Mouse (Mus musculus) spleen, embryonic (tissue): ENCODE measurements around the gene Slc39a7.
"Not testable (repeated sequence)": the region's sequence is repeated elsewhere in the genome, so short reads cannot be mapped to it uniquely, and the experiment has no call there.

Experiments used
- CTCF ChIA-PET: fragments of 350-600 bp; sonication (Branson Sonifier 250); formaldehyde crosslinking; loops from one replicate; lab custom pipeline; 2022; lab: Charles Lee

The Slc39a7 gene

DNA sequence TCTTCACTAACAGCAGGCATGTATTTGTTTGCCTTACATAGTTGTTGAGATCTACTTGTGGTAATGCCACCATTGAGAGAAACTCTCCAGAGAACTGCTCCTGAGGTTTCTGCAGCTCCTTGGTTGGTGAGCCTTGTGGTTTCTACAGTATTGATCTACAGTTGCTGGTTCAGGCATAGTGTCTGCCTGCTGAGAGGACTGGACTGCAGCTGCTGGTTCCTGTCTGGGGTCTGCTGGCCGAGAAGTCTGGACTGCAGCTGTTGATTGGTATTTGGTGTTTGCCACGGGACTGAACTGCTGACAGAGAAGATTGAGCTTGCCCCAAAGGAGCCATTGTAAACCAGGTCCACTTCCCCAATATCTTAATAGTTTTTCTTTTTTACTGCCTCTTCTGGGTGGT, 24.9 kb downstream of the Slc39a7 start:
- CTCF ChIA-PET = no interaction called here

DNA sequence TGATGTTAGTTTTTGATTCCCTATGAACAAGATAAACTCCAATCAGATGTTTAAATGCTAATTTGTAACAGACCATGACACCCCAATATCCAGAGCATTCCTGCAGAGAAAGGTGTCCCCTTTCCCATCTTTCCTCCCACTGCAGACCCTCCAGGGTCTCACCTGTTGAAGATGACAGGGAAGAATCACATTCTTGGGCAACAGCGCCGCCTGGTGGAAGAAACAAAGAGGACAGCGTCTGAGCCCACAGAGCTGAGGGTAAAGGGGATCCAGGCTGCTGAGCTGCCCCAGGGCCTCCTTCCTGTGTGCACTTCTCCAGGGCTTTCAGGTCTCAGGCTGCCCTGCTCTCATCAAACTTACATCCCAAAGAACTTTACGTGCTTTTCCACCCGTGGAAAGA, 28.1 kb downstream of the Slc39a7 start:
- CTCF ChIA-PET = no interaction called here

DNA sequence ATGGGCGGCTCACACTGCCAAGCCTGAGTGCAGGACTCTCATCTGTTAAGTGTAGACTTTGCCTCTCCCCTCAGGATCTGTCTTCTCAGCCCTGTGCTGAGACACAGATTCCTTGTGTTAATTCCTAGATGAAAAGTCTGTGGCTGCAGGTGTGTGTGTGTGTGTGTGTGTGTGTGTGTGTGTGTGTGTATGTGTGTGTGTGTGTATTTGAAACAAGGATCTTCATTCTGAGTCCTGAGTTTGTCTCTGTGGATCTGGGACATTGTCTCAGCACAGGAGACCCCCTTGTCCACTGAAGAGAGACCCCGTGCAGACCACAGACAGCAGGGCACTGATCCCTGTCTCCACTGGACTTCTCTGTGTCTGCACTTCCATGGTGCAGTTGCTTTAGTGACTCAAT, 30.7 kb downstream of the Slc39a7 start:
- CTCF ChIA-PET = not testable (repeated sequence)

DNA sequence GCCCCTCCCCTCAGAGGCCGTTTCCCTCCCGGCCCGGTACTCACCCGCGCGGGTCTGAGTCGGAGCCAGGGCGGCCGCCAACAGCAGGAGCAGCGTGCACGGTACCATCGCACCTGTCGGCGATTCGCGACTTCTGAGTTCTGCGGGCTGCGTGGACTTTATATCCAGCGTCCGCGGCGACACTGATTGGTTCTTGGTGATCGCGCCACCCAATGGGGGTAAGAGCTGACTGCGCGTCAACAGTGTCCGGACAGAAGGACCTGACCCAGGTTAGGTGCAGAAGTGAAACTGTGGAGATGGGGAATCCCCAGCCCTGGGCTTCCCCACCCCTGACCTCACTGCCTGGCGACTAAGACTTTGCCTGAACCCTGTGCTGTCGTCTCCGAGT, 31.3 kb downstream of the Slc39a7 start, which contains the start of gene H2-K1:
Gene H2-K1, minus strand, starts transcription at position 198 of the 388 bp plus-strand sequence.
- CTCF ChIA-PET = no interaction called here

DNA sequence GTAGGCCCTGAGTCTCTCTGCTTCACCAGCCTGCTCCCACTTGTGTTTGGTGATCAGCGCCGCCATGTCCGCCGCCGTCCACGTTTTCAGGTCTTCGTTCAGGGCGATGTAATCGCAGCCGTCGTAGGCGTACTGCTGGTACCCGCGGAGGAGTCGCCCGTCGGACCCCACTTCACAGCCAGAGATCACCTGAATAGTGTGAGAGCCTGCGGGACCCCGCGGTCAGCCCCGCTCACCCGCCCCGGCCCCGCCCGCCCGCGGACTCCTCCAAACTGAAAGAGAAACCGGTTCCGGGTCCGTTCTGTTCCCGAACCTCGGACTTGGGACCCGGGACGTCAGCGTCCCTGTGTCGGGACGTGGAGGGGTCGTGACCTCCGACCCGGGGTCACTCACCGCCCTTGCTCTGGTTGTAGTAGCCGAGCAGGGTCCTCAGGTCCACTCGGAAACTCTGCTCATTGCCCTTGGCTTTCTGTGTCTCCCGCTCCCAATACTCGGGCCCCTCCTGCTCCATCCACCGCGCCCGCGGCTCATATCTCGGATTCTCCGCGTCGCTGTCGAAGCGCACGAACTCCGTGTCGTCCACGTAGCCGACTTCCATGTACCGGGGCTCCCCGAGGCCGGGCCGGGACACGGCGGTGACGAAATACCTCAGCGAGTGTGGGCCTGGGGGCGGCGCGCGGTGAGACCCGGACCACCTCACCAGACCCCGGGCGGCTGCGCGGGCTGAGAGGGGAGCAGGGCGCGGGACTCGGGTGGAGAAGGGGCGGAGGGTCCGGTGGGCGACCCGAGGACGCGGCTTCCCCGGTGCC, 31.9 kb downstream of the Slc39a7 start:
- CTCF ChIA-PET = no interaction called here

DNA sequence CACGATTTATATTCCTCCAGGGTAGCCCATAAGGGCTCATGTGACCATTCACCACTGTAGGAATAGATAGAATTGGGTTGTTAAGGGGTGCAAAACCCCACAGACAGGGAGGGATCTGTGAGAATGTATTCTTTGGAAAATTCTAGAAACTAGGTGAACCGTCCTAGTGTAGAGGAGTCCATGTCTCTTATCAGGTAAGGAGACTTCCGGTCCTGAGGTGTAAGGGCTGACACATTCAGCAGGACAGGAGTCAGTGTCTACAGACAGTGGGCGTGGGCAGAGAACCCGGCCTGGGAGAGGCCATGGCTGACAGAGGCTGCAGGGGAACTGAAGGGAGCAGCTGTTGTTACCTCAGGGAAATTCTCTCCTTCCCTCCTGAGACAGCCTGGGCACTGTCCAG, 32.8 kb downstream of the Slc39a7 start:
- CTCF ChIA-PET = not testable (repeated sequence)

DNA sequence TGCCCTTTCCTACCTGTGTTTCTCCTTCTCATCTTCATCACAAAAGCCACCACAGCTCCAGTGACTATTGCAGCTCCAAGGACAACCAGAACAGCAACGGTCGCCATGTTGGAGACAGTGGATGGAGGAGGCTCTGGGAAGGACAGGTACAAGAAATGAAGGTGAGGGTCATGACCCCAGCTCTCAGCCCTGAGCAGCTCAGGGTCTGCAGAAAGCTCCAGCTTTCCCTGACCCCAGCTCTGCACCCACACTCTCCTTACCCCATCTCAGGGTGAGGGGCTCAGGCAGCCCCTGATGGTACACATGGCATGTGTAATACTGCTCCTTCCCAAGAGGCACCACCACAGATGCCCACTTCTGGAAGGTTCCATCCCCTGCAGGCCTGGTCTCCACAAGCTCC, 34.5 kb downstream of the Slc39a7 start:
- CTCF ChIA-PET = not testable (repeated sequence)

DNA sequence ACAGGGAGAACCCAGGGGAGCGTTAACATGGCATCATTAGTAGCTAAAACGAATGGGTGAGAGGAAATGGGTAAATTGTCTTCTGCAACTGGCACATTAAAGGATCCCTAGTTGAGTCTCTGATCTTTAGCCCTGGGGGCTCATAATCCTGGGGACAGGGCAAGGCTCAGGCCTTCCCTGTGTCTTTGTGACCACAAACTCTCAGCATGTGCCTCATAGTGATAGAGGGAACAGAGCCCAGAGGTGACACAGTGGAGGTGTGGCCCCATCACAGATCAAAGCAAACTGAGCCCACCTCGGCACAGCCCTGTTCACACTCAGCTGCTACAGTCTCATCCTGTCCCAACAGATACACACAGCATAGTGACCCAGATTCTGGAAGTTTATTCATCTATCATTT, 35.8 kb downstream of the Slc39a7 start:
- CTCF ChIA-PET = no interaction called here

DNA sequence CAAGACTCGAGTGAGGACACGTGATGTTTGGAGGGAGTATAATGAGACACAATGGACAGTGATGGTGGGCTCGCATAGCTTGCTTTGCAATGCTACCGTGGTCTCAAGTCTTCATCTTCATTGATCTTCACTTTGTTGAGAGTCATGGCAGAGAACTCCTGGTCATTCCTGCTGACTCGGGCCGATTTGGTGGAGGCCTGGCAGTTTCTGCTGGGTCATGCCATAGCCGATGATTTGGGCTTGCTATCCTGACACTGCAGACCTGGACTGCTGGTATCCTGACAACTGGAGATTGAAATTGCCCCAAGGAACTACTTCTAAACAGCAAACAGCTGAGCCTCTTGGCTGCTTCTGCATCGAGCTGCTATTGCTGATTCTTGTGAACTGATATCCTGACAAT, 36.5 kb downstream of the Slc39a7 start:
- CTCF ChIA-PET = no interaction called here

DNA sequence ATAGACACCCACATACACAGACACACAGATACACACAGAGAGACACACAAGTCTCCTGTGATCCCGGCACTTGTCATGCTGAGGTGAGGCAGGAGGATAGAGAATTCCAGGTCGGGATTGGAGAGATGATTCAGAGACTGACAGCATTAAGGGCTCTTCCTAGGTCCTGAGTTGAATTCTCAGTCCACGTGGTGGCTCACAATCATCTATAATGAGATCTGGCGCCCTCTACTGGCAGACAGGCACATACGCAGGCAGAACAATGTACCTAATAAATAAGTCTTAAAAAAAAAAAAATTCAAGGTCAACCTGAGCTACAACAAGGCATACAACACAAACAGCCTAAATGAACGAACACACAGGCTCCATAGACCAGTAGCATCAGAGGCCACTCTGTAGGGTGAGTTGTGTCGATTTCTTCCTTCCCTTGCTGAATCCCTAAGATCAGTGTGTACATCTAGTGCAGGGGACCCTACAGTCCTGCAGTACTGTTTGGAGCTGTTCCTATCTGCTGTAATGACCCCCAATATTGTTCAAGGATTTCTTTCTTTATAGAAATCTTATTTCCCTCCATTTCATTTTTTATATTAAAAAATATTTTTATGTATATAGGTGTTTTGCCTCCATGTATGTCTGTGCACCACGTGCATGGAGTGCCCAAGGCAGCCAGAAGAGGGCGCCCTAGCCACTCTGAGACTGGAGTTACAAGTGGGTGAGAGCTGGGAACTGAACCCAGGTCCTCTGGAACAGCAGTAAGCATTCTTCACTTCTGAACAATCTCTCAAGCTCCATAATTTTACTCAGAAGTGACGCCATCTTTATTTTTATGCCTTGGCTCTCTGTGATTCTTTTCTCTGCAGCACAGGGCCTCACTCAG, 39.5 kb downstream of the Slc39a7 start:
- CTCF ChIA-PET = interaction anchor here (0.6 to 0.8 kb wide), 2 partner anchors 10 to 223 kb away, joined by 4 read pairs; no protein-coding TSS in a partner anchor

DNA sequence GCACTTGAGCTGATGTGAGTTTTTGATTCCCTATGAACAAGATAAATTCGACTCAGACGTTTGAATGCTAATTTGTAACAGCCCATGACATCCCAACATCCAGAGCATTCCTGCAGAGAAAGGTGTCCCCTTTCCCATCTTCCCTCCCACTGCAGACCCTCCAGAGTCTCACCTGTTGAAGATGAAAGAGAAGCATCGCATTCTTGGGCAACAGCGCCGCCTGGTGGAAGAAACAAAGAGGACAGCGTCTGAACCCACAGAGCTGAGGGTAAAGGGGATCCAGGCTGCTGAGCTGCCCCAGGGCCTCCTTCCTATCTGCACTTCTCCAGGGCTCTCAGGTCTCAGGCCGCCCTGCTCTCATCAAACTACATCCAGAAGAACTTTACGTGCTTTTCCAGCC, 49.3 kb downstream of the Slc39a7 start:
- CTCF ChIA-PET = interaction anchor here (0.8 to 1.0 kb wide), 2 partner anchors 10 kb away, joined by 3 to 4 read pairs; no protein-coding TSS in a partner anchor

DNA sequence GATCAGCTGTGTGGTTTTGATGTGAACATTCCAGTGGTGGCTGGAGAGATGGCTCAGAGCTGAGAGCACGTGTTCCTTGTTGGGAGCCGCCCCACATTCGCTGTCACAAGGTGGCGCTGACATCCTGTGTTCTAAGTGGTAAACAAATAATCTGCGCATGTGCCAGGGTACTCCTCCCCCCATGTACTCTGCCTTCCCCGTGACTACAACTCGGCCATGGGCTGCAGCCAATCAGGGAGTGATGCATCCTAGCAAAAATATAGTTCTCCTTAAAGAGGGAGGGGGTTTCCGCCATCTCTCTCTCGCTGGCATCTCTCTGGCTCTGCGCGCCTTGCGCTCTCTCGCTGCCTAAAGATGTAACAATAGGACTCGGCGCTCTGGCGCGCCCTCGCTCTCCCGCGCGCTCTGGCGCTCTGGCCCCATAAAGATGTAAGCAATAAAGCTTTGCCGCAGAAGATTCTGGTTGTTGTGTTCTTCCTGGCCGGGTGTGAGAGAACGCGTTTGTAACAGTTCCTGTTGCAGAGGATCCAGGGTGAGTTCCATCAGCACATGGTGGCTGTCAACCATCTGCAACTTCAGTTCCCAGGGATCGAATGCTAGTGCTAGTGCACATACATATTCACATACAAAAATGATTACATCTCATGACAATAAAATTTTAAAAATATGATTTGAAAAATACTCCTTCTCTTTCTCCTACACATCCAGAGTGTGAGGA, 50.1 kb downstream of the Slc39a7 start:
- CTCF ChIA-PET = interaction anchor here (1.0 kb wide), 1 partner anchor 11 kb away, joined by 4 read pairs; no protein-coding TSS in a partner anchor

DNA sequence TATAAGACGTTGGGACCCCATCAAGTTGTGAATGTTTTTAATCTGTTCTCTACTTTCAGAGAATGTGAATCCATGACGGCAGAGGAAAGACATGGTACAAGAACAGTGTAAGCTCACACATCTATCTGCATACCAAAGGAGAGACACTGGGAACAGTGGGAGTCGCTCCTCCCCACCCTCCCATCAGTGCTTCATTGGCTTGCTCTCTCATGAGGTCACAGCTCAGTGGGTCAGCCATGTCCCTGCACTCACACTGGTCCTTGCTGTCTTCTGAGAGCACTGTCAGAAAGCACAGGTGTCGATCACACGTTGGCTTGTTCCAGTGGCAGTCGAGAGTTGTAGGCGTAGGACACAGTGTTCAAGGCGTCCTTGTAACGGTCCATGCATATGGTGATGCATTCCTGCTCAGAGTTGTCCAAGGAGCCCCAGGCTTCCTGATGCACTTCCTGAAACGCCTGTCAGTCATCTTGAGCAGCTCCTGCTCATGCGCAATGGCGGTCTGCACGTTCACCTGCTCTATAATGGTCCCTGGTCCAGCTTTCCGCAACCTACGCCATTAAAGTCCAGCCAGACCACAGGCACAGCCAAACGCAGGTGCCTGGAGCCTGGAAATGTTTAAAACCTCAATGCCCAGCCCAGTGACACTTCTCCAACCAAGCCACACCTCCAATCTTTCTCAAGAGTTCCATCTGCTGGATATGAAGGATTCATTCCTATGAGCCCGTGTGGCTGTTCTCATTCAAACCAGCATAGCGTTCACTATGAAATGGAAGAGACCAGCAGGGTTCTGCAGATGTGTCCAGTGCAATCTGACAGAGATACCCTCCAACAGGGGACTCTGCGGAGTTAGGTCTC, 51.1 kb downstream of the Slc39a7 start:
- CTCF ChIA-PET = no interaction called here

DNA sequence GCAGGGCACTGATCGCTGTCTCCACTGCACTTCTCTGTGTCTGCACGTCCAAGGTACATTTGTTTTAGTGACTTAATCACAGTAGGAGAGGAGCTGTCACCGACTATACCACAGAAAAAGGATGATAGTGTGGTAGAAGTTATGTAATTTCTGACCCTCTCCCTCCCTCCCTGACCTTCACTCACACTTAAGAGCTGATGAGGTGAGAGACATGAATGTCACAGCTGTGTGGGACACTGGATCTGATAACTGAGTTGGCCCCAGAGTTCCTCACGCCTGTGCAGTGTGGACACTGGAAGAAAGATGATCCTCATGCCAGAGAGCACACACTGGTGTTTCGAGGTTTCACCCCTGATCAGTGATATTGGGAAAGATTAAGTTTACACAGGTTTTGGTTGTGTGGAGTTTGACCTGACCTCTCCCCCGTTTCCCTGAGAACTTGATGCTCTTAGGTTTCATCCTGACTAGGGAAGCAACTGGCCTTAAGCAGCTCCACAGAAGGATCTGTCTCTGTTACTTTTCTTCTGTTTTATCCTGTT, 51.9 kb downstream of the Slc39a7 start:
- CTCF ChIA-PET = no interaction called here

DNA sequence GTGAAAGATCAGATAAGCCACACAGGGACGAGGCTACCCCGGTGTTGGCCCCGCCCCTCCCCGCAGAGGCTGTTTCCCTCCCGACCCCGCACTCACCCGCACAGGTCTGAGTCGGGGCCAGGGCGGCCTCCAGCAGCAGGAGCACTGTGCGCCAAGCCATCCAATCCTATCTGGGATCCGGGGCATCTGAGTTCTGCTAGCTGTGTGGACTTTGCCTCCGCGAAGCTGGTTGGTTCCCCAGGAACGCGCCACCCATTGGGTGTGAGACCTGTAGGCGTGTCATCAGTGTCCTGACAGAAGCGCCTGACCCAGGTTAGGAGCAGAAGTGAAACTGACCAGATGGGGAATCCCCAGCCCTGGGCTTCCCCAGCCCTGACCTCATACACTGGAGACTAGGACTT, 52.9 kb downstream of the Slc39a7 start:
- CTCF ChIA-PET = no interaction called here
